Mouse (Mus musculus) stomach, embryonic 14.5 days (tissue): ENCODE measurements around the gene Nacc1. TPM values are rescaled to one million over a fixed set of nuclear protein-coding genes. Genes with fewer than 3 reads are reported as not detected.

ENCODE experiments used
- ATAC-seq: fragments of 200-750 bp; cut with Nextera tagmentation; 2 replicates; pipeline ENCODE4 v1.8.0; 2017; ENCODE audit warnings: low read depth, moderate TSS enrichment; ENCODE audit not compliant: insufficient number of reproducible peaks, insufficient read depth, low FRiP score
- H3K27ac ChIP-seq: fragments of 300-500 bp; sonication (generic); 2 replicates; pipeline ENCODE4 v1.5.1; 2014; ENCODE audit warnings: mild to moderate bottlenecking, low read length, moderate library complexity, mixed read lengths
- H3K27me3 ChIP-seq: fragments of 300-500 bp; sonication (generic); 2 replicates; pipeline ENCODE4 v1.6.1; 2014; ENCODE audit warnings: low read length, control low read depth, mixed read lengths; ENCODE audit not compliant: control insufficient read depth, insufficient read depth
- H3K36me3 ChIP-seq: fragments of 300-500 bp; sonication (generic); 2 replicates; pipeline ENCODE4 v1.6.1; 2014; ENCODE audit warnings: mild to moderate bottlenecking, control low read depth, low read length, moderate library complexity, mixed read lengths; ENCODE audit not compliant: control insufficient read depth, insufficient read depth
- H3K4me1 ChIP-seq: fragments of 300-500 bp; sonication (generic); 2 replicates; pipeline ENCODE4 v1.6.1; 2014; ENCODE audit warnings: low read length, control low read depth, mixed read lengths; ENCODE audit not compliant: control insufficient read depth, insufficient read depth
- H3K4me2 ChIP-seq: fragments of 300-500 bp; sonication (generic); replicated peaks from 2 replicates; pipeline ENCODE4 v1.6.1; 2014; ENCODE audit warnings: low read depth, low read length, control low read depth
- H3K4me3 ChIP-seq: fragments of 300-500 bp; sonication (generic); 2 replicates; pipeline ENCODE4 v1.5.1; 2014; ENCODE audit warnings: low read depth, low read length, control low read depth
- H3K9ac ChIP-seq: fragments of 300-500 bp; sonication (generic); replicated peaks from 2 replicates; pipeline ENCODE4 v1.6.1; 2014; ENCODE audit warnings: low read depth, mild to moderate bottlenecking, control low read depth, low read length, moderate library complexity, mixed read lengths
- H3K9me3 ChIP-seq: fragments of 300-500 bp; sonication (generic); 2 replicates; pipeline ENCODE4 v1.6.1; 2016; ENCODE audit warnings: low read depth, low read length, control low read depth; ENCODE audit not compliant: control insufficient read depth
- WGBS: fragments of 180-500 bp; shearing (Covaris S2); extraction: QIAGEN DNeasy Blood & Tissue Kit; methylation state at CpG from one replicate; pipeline ENCODE4 v1.1.7; 2014; 5-methylcytosine and 5-hydroxymethylcytosine counted together
- polyA plus RNA-seq: library from polyadenylated mRNA; unstranded; fragments of >200 nt; fragmentation: Nextera tagmentation; extraction: Ambion mirVana; gene quantifications from 2 replicates; pipeline ENCODE4 v1.2.1, GENCODE M21; 2014

Gene Nacc1
- polyA plus RNA-seq, 1 experiment from 2014 or later: 25.7 TPM

- H3K36me3 ChIP-seq: no peaks in the 10 kb centered on the region
- H3K9ac ChIP-seq: peak overlapping the region; percentile 60
- WGBS: 2% methylated on average over 14 of the region's 15 CpGs
- ATAC-seq: peak; percentile 69
- H3K4me2 ChIP-seq: peak overlapping the region; percentile 70
- peaks cover 36% of the 10 kb centered on the region for H3K4me1 ChIP-seq
- H3K27me3 ChIP-seq: no peaks in the 10 kb centered on the region
- peak overlapping the region; percentile 40 for H3K4me3 ChIP-seq
- H3K27ac ChIP-seq: peak overlapping the region; percentile 99
- H3K9me3 ChIP-seq: no peaks in the 10 kb centered on the region
Measured at GRCm38 (mm10) chr8:84655336-84656190, 32.1 kb downstream of the Nacc1 start.

GRCm38 (mm10) chr8:84654597-84654996 is 33.1 kb downstream of the Nacc1 start:
- Histone ChIP-seq H3K4me3 (no peak overlapping the region), H3K4me2 (no peak overlapping the region), H3K4me1 (peaks cover 27% of the 10 kb centered on the region), H3K27me3 (no peaks in the 10 kb centered on the region), H3K9ac (no peak overlapping the region), H3K27ac (peak overlapping the region; percentile 99), H3K9me3 (no peaks in the 10 kb centered on the region), H3K36me3 (no peaks in the 10 kb centered on the region)
- no peak for ATAC-seq
- WGBS: 50% methylated on average over 4 of the region's 4 CpGs

GRCm38 (mm10) chr8:84653092-84653631 is 34.5 kb downstream of the Nacc1 start:
- no peak for ATAC-seq
- Histone ChIP-seq H3K36me3 (no peaks in the 10 kb centered on the region), H3K9ac (no peak overlapping the region), H3K27me3 (no peaks in the 10 kb centered on the region), H3K27ac (no peak overlapping the region), H3K4me1 (peaks cover 21% of the 10 kb centered on the region), H3K4me3 (no peak overlapping the region), H3K9me3 (no peaks in the 10 kb centered on the region), H3K4me2 (no peak overlapping the region)
- 57% methylated on average over 9 of the region's 9 CpGs for WGBS

GRCm38 (mm10) chr8:84650213-84650612 is 37.4 kb downstream of the Nacc1 start:
- no peak overlapping the region for H3K4me2 ChIP-seq
- WGBS: 49% methylated on average over 3 of the region's 3 CpGs

GRCm38 (mm10) chr8:84647461-84647901 is 40.2 kb downstream of the Nacc1 start:
- Histone ChIP-seq H3K4me2 (peak overlapping the region; percentile 31), H3K9ac (no peak overlapping the region), H3K4me3 (no peak overlapping the region), H3K9me3 (no peaks in the 10 kb centered on the region), H3K27me3 (no peaks in the 10 kb centered on the region), H3K36me3 (no peaks in the 10 kb centered on the region), H3K4me1 (peaks cover 3% of the 10 kb centered on the region; the same call in 1 of the 2 replicates), H3K27ac (no peak overlapping the region)
- 3% methylated on average over 14 of the region's 14 CpGs for WGBS
- ATAC-seq: no peak

More at GRCm38 (mm10) chr8:84650213-84650612, 37.4 kb downstream of the Nacc1 start:
- Histone ChIP-seq H3K9ac (no peak overlapping the region), H3K27me3 (no peaks in the 10 kb centered on the region), H3K4me3 (no peak overlapping the region), H3K36me3 (no peaks in the 10 kb centered on the region), H3K9me3 (no peaks in the 10 kb centered on the region), H3K4me1 (peaks cover 10% of the 10 kb centered on the region), H3K27ac (peak overlapping the region; percentile 61; the same call in 1 of the 2 replicates)
- no peak for ATAC-seq

- 56% methylated on average over 6 of the region's 6 CpGs for WGBS
- Histone ChIP-seq H3K9me3 (no peaks in the 10 kb centered on the region), H3K4me2 (no peak overlapping the region), H3K27ac (no peak overlapping the region), H3K4me1 (peaks cover 3% of the 10 kb centered on the region; the same call in 1 of the 2 replicates), H3K9ac (no peak overlapping the region), H3K4me3 (no peak overlapping the region), H3K27me3 (no peaks in the 10 kb centered on the region), H3K36me3 (no peaks in the 10 kb centered on the region)
- no peak for ATAC-seq
Measured at GRCm38 (mm10) chr8:84646800-84647199, 40.9 kb downstream of the Nacc1 start.

- Histone ChIP-seq H3K36me3 (no peaks in the 10 kb centered on the region), H3K9me3 (no peaks in the 10 kb centered on the region), H3K4me3 (no peak overlapping the region), H3K27me3 (no peaks in the 10 kb centered on the region), H3K9ac (no peak overlapping the region), H3K27ac (no peak overlapping the region), H3K4me1 (peaks cover 3% of the 10 kb centered on the region; the same call in 1 of the 2 replicates), H3K4me2 (no peak overlapping the region)
- WGBS: 62% methylated on average over 5 of the region's 5 CpGs
- ATAC-seq: no peak
Measured at GRCm38 (mm10) chr8:84643019-84643418, 44.6 kb downstream of the Nacc1 start.

GRCm38 (mm10) chr8:84641578-84642361 is 45.9 kb downstream of the Nacc1 start:
- Histone ChIP-seq H3K4me3 (no peak overlapping the region), H3K9me3 (no peaks in the 10 kb centered on the region), H3K4me2 (no peak overlapping the region), H3K27ac (no peak overlapping the region), H3K27me3 (no peaks in the 10 kb centered on the region), H3K4me1 (no peaks in the 10 kb centered on the region), H3K36me3 (no peaks in the 10 kb centered on the region), H3K9ac (no peak overlapping the region)
- 80% methylated on average over 1 of the region's 1 CpGs for WGBS
- ATAC-seq: no peak
